Mouse (Mus musculus) cerebellum, adult 8-10 months (tissue): ENCODE results near the gene Hdac4.

ENCODE experiments used
- DNase-seq: peaks from one replicate; pipeline ENCODE4 v3.0.0; 2022

The Hdac4 gene

GRCm38 (mm10) chr1:92195360-92196149, at the start of gene Hdac4:
Gene Hdac4, minus strand, starts transcription at chr1:92195699.
- DNase-seq = peak; percentile 85

DNA sequence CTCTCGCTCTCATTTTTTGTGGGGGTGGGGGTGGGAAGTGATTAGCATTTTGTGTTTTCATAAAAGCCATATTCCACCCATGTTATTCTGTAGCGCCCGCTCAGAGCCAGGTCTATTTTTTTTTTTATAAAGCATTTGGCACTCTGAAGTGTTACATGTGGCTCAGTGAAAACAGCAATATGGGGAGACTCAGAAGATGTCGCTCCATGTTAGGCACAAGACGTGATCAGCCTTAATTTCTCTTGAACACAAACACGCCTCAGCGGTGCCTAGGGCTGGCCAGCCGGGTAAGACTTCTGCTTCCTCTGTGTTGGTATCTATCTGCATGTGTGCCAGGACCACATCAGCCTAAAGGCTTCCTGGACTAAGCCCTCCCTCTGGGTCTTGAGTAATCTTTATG, 48.0 kb upstream of the Hdac4 start:
- DNase-seq = no peak

DNA sequence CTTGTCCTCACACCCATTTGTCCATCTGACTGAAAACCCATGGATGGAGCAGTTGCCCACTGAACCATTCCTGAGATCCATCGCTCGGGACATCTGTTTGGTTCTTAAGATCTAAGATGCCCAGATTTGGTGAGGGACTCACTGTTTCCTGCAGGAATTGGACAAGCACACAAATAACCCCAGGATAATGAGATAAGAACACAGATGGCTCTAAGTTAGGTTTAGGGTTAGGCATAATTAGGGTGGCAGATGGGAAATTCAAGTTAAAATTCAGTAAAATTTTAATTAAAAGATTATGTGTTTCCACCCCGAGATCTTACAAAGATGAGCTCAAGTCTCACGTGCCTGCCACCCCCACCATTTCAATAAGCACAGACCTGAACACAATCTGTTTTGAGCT, 44.6 kb upstream of the Hdac4 start:
- no peak for DNase-seq

GRCm38 (mm10) chr1:92235600-92235999, 40.1 kb upstream of the Hdac4 start:
- no peak for DNase-seq

- no peak for DNase-seq
These were observed 29.8 kb upstream of the Hdac4 start for GRCm38 (mm10) chr1:92225297-92225696.

DNA sequence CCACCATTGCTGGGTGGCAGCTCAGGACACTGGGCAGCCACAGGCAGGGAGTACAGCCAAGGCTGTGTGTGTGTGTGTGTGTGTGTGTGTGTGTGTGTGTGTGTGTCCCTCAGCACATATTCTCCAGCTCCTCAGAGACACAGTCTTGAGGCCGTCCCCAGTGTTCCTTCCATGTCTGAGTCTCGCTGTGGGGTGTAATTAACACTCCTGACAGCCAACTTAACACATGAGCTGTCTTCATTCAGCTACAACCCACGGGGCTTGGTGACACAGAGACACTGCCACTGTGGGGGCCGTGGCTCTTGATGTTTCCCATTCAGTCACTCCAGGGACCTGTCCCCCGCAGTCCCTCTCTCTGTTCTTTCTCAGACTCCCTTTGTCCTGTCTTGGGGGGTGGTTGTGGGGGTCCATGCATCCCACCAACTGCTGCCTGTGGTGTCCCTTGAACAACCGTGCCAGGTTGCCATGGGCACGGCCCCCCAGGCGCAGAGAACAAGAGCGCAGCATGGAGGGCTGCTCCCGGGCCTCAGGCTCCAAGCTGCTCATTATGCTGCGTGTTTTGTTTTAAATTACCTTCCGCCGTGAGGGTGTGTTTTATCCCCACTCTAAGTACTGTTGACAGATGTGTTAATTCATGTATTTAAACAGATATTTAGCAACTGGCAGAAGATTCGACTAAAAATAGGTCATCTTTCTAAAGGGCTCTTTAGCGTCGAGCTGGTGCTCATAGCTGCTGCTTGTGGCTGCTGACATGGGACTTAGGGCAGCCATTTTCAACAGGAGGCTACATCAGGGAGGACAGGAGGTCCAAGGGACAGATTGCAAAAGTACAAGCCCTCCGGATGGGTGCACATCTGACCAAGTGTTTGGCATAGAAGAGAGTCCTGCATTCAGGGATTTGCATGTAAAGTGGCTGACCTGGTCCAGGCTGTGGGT, 28.7 kb upstream of the Hdac4 start:
- no peak for DNase-seq

- DNase-seq = no peak
These were observed 21.2 kb upstream of the Hdac4 start for GRCm38 (mm10) chr1:92216710-92217109.

GRCm38 (mm10) chr1:92215996-92216630, 20.6 kb upstream of the Hdac4 start:
- no peak for DNase-seq

GRCm38 (mm10) chr1:92215131-92215638, 19.7 kb upstream of the Hdac4 start:
- DNase-seq = no peak

- no peak for DNase-seq
These were observed 16.7 kb upstream of the Hdac4 start for GRCm38 (mm10) chr1:92212003-92212750.

GRCm38 (mm10) chr1:92202639-92203352, 7.3 kb upstream of the Hdac4 start:
- DNase-seq = no peak

DNA sequence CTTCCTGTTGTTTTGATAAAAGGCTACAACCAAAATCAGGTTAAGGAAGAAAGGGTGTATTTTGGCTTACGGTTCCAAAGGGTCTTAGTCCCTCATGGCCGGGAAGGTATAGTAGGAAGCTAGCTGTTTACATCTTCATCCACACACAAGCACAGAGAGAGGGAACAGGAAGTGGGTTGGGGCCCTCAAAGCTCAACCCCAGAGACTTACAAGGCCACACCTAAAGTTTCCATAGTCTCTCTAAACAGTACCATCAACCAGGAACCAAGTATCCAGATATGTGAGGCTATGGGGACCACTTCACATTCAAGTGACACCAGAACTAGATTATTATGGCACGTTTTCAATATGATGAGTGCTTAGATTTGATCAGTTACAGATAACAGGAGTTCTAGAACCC, 5.0 kb downstream of the Hdac4 start:
- DNase-seq = no peak

DNA sequence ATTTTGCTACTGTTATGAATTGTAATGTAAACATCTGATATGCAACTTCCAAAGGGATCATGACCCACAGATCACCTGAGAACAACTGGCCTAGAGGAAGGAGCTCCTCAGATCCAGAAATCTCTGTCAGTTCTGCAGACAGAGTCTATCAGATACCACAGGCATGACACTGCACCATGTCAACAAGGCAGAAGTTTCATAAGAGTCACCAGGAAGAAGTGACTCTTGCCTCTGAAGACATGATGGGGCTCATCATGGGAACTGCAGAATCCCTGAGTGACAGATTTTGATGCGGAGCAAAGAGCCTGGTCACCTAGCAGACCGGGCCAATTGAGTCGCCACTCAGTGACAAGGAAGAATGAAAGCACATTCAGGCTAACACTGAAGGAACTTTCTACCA, 8.4 kb downstream of the Hdac4 start:
- DNase-seq = no peak

DNA sequence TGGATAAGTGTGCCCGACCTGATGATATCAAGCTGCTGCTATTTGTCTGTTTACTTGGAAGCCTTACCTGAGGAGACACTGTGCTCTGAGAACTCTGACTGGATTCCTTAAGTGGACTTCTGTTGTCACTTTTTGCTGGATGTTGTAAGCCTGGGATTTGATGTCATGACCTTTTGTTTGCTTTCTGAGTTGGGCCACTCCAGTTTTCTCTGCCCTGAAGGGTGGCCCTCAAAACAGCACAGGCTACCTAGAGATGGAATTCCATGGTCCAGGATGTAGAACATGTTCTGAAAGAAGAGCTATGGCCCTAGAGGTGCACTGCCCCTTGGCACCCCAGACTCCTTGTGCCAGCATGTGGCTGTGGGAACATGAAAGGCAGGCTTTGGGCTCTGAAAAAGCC, 10.9 kb downstream of the Hdac4 start:
- no peak for DNase-seq

DNA sequence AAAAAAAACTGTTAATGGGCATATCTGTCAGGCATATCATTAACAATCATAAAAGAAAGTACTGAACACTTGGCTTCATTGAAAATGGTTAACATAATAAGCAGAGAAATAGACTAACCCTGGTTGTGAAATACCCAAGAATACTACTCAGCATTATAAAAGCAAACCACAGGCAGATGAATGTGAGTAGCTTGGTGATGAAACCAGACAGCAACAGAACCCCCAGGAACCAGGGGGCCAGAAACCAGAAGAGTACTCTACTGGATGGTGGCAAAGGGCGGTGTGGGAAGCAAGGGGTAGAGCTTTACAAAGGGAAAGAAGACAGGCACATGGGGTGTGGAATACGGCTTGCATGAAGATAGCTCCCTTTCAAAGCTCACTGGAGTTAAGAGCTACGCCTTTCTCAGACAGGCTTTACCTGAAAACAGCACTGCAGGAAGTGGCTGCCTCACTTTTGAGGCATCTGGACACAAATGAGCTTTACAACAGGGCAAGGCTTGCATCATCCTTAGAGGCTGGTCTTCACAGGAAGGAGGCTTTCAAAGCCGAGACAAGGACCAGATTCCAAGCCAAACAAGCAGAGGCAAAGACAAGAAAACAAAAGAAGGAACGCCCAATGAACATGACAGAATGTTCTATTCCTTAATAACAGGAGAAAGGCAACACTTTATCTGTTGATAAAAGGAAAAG, 12.3 kb downstream of the Hdac4 start:
- DNase-seq = no peak

DNA sequence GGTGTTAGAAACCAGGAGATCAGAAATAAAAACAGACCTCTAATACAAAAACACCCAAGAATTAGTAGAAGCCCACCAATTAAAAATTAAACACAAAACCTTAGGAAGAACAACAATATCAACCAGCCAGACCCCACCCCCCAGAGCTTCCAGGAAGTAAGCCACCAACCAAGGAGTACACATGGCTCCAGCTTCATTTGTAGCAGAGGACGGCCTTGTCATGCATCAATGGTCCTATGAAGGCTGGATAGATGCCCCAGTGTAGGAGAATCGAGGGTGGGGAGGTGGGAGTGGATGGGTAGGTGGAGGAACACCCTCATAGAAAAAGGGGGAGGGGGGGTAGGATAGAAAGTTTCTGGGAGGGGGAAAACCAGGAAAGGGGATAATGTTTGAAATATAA, 13.5 kb downstream of the Hdac4 start:
- DNase-seq = no peak

DNA sequence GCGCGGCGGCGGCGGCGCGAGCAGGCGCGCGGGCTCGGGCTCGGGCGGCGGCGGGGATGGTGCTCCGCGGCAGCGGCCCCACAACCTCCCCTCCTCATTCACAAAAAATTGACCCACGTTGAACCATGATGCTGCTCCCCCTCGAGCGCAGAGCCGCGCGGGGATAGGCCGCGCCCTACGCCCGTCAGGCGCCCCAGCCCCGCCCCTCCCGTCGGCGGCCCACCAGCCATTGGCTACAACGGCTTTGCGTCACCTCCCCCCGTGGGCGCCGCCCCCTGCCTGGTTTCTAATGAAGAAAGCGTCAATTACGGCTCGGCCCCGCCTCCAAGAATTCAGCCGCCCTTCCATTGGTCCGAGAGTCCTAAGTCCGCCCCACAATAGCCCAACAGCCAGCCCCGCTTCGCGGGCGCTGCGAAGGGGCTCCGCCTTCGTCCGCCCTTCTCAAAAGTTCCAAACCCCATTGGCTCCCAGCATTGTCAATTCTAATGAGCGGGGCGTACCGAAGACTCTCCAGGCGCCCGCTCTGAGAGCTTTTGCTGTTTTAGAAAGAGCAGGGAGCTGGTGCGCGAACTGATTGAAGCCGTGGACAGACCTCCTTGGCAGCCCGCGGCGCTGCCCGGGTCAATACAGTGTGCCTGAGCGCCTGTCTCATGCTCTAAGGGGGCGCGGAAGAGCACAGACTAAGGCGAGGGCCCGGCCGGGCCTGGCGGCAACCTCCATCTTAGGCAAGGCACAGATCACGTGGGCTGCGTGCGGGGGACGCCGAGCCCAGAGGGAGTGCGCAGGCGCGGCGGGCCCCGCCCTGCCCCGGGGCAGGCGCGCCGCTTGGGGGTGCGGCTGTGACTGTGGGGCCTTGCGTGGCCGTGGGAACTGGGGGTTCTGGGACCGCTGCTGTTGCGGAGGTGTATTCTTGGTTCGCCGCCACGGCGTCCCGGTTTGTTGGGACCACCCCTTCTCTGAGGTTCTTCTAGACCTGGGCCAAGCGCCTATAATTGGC, 15.1 kb downstream of the Hdac4 start:
- peak; percentile 100 for DNase-seq

DNA sequence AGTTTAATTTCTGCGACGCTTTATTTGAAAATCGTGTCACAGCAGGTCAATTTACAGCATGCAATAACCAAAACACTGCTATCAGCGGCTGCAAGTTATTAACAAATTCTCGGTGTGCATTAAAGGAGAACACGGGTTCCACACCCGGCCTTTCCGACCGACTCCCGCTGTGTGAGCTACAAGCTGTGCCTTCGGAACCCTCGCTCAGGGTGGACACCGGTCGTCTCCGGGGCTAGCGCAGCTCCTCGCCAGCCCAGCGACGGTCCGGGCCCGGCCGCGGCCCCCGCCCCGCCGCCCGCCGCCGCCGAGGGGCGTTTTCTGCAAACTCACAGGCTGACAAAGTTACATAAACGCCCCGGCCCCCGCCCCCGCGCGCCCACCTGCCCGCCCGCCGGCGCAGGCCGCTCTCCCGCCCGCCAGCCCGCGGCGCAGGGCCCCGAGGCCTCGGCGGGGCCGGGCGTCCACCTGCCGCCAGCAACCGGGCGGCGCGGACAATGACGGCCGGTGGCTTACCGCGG, 16.0 kb downstream of the Hdac4 start:
- DNase-seq = peak; percentile 66

DNA sequence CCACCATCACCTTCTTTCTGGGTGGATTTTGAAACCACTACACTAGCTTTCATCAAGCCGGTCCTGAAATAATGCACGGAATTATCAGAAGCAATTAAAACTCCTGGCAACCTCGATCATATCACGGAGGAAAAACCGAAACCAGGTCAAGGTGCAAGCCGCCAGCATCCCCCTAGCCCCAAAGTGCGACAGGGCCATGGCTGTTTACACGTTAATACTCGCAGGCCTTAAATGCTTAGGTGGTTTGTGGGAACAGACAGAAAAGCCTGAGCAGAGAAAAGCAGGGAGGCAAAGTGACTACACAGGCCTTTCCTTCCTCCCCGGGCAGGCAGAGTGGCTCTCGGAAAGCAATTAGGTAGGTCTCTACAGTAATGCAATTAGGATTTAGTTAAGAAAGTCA, 16.4 kb downstream of the Hdac4 start:
- DNase-seq = no peak
